Mouse (Mus musculus) embryonic facial prominence, embryonic 11.5 days (tissue): ENCODE measurements around the gene Mapt. TPM values are rescaled to one million over a fixed set of nuclear protein-coding genes. Genes with fewer than 3 reads are reported as not detected.

ENCODE experiments used
- microRNA-seq: library from miRNA; unstranded; fragments of <30 nt; microRNA quantifications from one replicate; pipeline ENCODE4, GENCODE M21; 2016; ENCODE audit warnings: borderline number of aligned reads
- polyA plus RNA-seq: library from polyadenylated mRNA; unstranded; fragments of >200 nt; fragmentation: Nextera tagmentation; extraction: Ambion mirVana; gene quantifications from 2 replicates; pipeline ENCODE4 v1.2.1, GENCODE M21; 2014

Mapt gene
- polyA plus RNA-seq, 1 experiment from 2014 or later: 18.2 TPM

Small RNA genes within 50 kb of the gene (microRNA-seq; reads per million reads assigned to microRNA genes)
- not detected for gene Gm47310

Other genes starting within 250 kb of the Mapt start
- gene Crhr1, start 98.5 kb upstream of the Mapt start, polyA plus RNA-seq: 0.14 and 0.31 TPM in 2 replicates
- gene Sppl2c, start 45.1 kb upstream of the Mapt start, polyA plus RNA-seq: not detected in 2 replicates
- 33.2 and 33.3 TPM in 2 replicates for gene Kansl1, start 237.5 kb downstream of the Mapt start, polyA plus RNA-seq